Mouse (Mus musculus) hindbrain, embryonic 12.5 days (tissue): ENCODE results near the gene Apoa5. TPM values are rescaled to one million over a fixed set of nuclear protein-coding genes. Genes with fewer than 3 reads are reported as not detected.
A peak's percentile ranks its signal among the peaks of the same experiment; 100 is the strongest.

ENCODE experiments used
- ATAC-seq: fragments of 200-750 bp; cut with Nextera tagmentation; 2 replicates; pipeline ENCODE4 v1.8.0; 2017; ENCODE audit warnings: moderate TSS enrichment; ENCODE audit not compliant: low FRiP score
- H3K27ac ChIP-seq: fragments of 300-500 bp; sonication (generic); 2 replicates; pipeline ENCODE4 v1.5.1; 2016; ENCODE audit warnings: mild to moderate bottlenecking
- H3K27me3 ChIP-seq: fragments of 300-500 bp; sonication (generic); 2 replicates; pipeline ENCODE4 v1.6.1; 2016; ENCODE audit warnings: mild to moderate bottlenecking
- H3K36me3 ChIP-seq: fragments of 300-500 bp; sonication (generic); 2 replicates; pipeline ENCODE4 v1.6.1; 2016; ENCODE audit warnings: mild to moderate bottlenecking
- H3K4me1 ChIP-seq: fragments of 300-500 bp; sonication (generic); 2 replicates; pipeline ENCODE4 v1.6.1; 2016
- H3K4me2 ChIP-seq: fragments of 300-500 bp; sonication (generic); replicated peaks from 2 replicates; pipeline ENCODE4 v1.6.1; 2016; ENCODE audit warnings: mild to moderate bottlenecking
- H3K4me3 ChIP-seq: fragments of 300-500 bp; sonication (generic); 2 replicates; pipeline ENCODE4 v1.5.1; 2016; ENCODE audit warnings: mild to moderate bottlenecking
- H3K9ac ChIP-seq: fragments of 300-500 bp; sonication (generic); 2 replicates; pipeline ENCODE4 v1.6.1; 2016; ENCODE audit warnings: mild to moderate bottlenecking, moderate library complexity
- H3K9me3 ChIP-seq: fragments of 300-500 bp; sonication (generic); replicated peaks from 2 replicates; pipeline ENCODE4 v1.6.1; 2016; ENCODE audit warnings: mild to moderate bottlenecking
- WGBS: fragments of 180-500 bp; shearing (Covaris S2); methylation state at CpG from one replicate; pipeline ENCODE4 v1.1.7; 2016; 5-methylcytosine and 5-hydroxymethylcytosine counted together
- polyA plus RNA-seq: library from polyadenylated mRNA; unstranded; fragments of >200 nt; fragmentation: Nextera tagmentation; extraction: Ambion mirVana; gene quantifications from 2 replicates; pipeline ENCODE4 v1.2.1, GENCODE M21; 2016

Apoa5 gene
- 0.19 TPM in 1 of 2 replicates, not detected in the other for polyA plus RNA-seq

DNA sequence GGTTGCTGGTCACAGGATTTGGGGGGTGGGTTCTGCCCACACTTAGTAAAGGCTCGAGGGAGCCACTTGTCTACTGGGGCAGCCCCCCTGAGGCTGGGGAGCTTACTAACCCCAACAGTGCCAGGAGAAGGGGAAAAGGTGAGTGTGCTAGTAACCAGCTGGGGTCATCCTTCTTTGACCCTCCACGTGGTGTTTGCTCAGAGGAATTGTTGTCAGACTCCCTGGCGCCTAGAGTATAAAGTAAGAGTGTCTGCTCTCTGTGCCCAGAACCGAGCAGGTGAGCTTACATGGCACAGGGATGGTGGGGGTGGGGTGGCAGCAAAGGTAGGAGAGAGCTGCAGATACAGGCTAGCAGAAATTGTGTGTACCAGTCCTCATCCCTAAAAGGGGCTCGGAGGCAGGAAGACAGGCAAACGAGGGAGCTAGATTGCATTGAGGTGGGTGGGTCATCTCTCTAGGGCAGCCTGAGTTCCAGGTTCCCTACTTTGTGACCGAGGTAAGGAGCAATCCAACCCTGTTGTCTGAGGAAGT is at the start of gene Apoa5:
Gene Apoa5, plus strand, starts transcription at position 291 of the 531 bp plus-strand sequence.
- Histone ChIP-seq H3K4me3 (no peak within 1 kb of the TSS), H3K4me1 (peaks cover 4% of the 10 kb centered on the region), H3K27me3 (peaks cover 25% of the 10 kb centered on the region), H3K36me3 (no peaks in the 10 kb centered on the region), H3K9ac (no peak within 1 kb of the TSS), H3K9me3 (no peaks in the 10 kb centered on the region), H3K4me2 (no peak within 1 kb of the TSS), H3K27ac (no peak within 1 kb of the TSS)
- 60% methylated on average over 7 of the region's 7 CpGs for WGBS
- ATAC-seq: no peak

- H3K4me1 ChIP-seq: no peaks in the 10 kb centered on the region
- no peak overlapping the region for H3K4me3 ChIP-seq
- ATAC-seq: no peak
- 91% methylated on average over 6 of the region's 6 CpGs for WGBS
- H3K9ac ChIP-seq: no peak overlapping the region
- no peaks in the 10 kb centered on the region for H3K9me3 ChIP-seq
- H3K27ac ChIP-seq: no peak overlapping the region
- H3K4me2 ChIP-seq: no peak overlapping the region
- H3K27me3 ChIP-seq: no peaks in the 10 kb centered on the region
- H3K36me3 ChIP-seq: peaks cover 36% of the 10 kb centered on the region
These were observed 45.3 kb upstream of the Apoa5 start for GRCm38 (mm10) chr9:46223090-46223489.

DNA sequence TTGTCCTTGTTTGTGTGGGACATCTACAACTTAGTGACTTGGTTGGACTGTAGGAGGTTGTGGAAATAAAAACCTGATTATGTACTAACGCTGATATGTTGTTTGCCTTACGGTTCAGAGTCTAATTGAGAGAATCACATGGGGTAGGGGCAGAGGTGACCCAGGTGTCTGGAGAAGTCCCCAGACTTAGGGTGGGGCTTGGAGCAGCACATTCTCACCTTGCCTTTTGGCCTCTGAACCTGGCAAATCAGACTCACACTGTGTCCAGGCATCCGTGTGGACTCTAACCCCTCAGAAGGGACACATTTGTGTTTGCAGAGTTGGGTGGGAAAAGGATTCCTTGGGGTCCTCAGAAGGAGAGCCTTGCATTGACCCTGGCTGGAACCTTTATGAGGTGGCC is 44.3 kb upstream of the Apoa5 start:
- Histone ChIP-seq H3K9me3 (no peaks in the 10 kb centered on the region), H3K36me3 (peaks cover 36% of the 10 kb centered on the region), H3K4me1 (no peaks in the 10 kb centered on the region), H3K9ac (no peak overlapping the region), H3K4me3 (no peak overlapping the region), H3K27me3 (no peaks in the 10 kb centered on the region), H3K27ac (no peak overlapping the region), H3K4me2 (no peak overlapping the region)
- no peak for ATAC-seq
- WGBS: 89% methylated on average over 3 of the region's 3 CpGs

- no peaks in the 10 kb centered on the region for H3K27me3 ChIP-seq
- H3K4me1 ChIP-seq: peaks cover 2% of the 10 kb centered on the region; the same call in 1 of the 2 replicates
- H3K9me3 ChIP-seq: no peaks in the 10 kb centered on the region
- H3K4me2 ChIP-seq: no peak overlapping the region
- no peak for ATAC-seq
- WGBS: 71% methylated on average over 5 of the region's 5 CpGs
- H3K4me3 ChIP-seq: no peak overlapping the region
- H3K36me3 ChIP-seq: peaks cover 31% of the 10 kb centered on the region
- no peak overlapping the region for H3K27ac ChIP-seq
- H3K9ac ChIP-seq: no peak overlapping the region
These were observed 43.3 kb upstream of the Apoa5 start for GRCm38 (mm10) chr9:46224945-46225660.

DNA sequence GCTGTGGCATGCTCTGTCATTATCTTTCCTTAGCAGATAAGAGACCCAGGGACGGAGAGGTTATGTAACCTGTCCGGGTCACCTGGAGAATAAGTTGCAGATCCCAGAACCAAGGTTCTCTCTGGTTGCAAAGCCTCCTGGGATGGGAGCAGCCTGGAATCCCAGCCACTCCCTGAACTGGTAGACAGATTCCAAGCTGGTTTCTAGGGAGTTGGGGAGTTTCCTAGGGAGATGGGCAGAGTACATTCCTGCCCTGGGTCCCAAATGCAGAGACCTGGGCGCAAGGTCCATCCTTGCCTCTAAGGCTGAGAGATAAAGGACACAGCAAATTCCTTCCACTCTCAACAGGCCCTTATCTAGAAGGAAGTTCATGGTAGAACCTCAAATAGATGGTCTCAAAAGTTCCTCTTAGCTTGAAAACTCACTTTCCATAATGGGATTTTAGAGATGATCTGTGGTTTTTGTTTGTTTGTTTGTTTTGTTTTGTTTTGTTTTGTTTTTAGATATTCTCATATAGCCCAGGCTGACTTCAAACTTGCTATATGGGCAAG is 41.3 kb upstream of the Apoa5 start:
- Histone ChIP-seq H3K9me3 (no peaks in the 10 kb centered on the region), H3K27ac (no peak overlapping the region), H3K36me3 (peaks cover 12% of the 10 kb centered on the region), H3K9ac (no peak overlapping the region), H3K4me2 (no peak overlapping the region), H3K27me3 (no peaks in the 10 kb centered on the region), H3K4me1 (peaks cover 10% of the 10 kb centered on the region), H3K4me3 (no peak overlapping the region)
- ATAC-seq: no peak
- WGBS: 84% methylated on average over 3 of the region's 3 CpGs

DNA sequence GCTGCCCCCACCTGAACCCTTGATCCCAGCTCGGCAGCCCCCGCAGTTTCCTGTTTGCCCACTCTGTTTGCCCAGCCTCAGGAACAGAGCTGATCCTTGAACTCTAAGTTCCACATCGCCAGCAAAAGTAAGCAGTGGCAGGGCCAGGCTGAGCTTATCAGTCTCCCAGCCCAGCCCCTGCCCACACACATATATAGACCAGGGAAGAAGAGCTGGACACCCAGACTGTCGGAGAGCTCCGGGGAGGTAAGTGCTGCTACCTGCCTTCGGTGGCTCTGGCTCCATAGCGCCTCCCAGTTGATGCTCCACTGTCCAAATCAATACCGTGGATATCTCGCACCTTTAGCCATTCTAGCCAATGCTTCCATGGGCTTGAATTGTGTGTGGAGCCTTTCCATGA is 39.9 kb upstream of the Apoa5 start, which contains the start of gene Apoa1:
Gene Apoa1, plus strand, starts transcription at position 90 of the 400 bp plus-strand sequence.
- no peak within 1 kb of the TSS for H3K9ac ChIP-seq
- peaks cover 10% of the 10 kb centered on the region for H3K4me1 ChIP-seq
- H3K4me2 ChIP-seq: no peak within 1 kb of the TSS
- no peaks in the 10 kb centered on the region for H3K27me3 ChIP-seq
- WGBS: 67% methylated on average over 9 of the region's 9 CpGs
- 0 out of 2 replicates have a peak, but pooled peaks cover 2% of the 10 kb centered on the region for H3K36me3 ChIP-seq
- H3K27ac ChIP-seq: no peak within 1 kb of the TSS
- no peak for ATAC-seq
- no peaks in the 10 kb centered on the region for H3K9me3 ChIP-seq
- H3K4me3 ChIP-seq: no peak within 1 kb of the TSS

DNA sequence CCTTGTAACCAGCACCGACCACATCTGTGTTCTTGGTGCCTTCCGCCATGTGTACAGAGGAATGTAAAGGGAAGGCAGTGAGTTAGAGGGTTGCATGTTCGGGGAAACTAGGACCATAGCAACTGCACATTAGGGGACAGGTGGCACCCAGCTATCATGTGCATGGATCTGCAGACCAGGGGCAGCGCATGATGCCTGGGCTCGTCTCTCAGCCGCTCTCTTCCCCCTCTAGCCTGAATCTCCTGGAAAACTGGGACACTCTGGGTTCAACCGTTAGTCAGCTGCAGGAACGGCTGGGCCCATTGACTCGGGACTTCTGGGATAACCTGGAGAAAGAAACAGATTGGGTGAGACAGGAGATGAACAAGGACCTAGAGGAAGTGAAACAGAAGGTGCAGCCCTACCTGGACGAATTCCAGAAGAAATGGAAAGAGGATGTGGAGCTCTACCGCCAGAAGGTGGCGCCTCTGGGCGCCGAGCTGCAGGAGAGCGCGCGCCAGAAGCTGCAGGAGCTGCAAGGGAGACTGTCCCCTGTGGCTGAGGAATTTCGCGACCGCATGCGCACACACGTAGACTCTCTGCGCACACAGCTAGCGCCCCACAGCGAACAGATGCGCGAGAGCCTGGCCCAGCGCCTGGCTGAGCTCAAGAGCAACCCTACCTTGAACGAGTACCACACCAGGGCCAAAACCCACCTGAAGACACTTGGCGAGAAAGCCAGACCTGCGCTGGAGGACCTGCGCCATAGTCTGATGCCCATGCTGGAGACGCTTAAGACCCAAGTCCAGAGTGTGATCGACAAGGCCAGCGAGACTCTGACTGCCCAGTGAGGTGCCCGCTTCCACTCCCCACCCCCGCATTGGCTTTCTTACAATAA is 38.6 kb upstream of the Apoa5 start:
- Histone ChIP-seq H3K4me1 (peaks cover 10% of the 10 kb centered on the region), H3K36me3 (no peaks in the 10 kb centered on the region), H3K4me3 (peak overlapping the region; percentile 41), H3K9ac (peak overlapping the region; percentile 56), H3K4me2 (peak overlapping the region; percentile 74), H3K27me3 (no peaks in the 10 kb centered on the region), H3K9me3 (no peaks in the 10 kb centered on the region), H3K27ac (no peak overlapping the region)
- ATAC-seq: peak; percentile 95
- WGBS: 14% methylated on average over 37 of the region's 37 CpGs

DNA sequence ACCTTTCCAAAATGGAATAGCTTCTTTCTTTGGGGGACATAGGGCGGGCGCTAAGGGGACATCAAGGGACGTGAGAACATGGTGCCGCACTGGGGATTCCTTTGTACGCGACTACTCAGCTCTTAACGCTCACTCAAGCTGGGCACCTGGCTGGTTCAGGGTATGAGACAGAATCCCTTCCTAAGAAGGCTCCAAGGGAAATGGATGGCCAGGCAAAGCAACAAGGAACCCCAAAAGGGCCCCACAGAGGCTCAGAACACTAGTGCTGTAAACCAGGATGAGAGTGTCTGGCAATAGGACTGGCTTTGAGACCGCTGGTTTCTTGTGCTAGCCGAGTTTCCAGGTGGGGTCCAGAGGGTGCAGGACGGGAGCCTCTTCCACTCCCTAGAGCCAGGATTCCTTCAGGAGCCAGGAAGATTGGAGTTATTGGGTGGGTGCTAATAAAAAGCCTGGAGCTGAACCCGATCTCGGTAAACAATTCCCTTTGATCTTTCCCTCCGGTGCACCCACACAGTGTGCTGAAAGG is 37.9 kb upstream of the Apoa5 start:
- peak overlapping the region; percentile 74 for H3K4me2 ChIP-seq
- no peaks in the 10 kb centered on the region for H3K36me3 ChIP-seq
- no peaks in the 10 kb centered on the region for H3K27me3 ChIP-seq
- WGBS: 17% methylated on average over 13 of the region's 13 CpGs
- no peak overlapping the region for H3K27ac ChIP-seq
- 0 out of 2 replicates have a peak, but pooled peaks have one; percentile 39 for ATAC-seq
- H3K9me3 ChIP-seq: no peaks in the 10 kb centered on the region
- H3K4me1 ChIP-seq: peaks cover 10% of the 10 kb centered on the region
- H3K9ac ChIP-seq: peak overlapping the region; percentile 56
- peak overlapping the region; percentile 41 for H3K4me3 ChIP-seq

GRCm38 (mm10) chr9:46235196-46235595 is 33.2 kb upstream of the Apoa5 start:
- no peaks in the 10 kb centered on the region for H3K9me3 ChIP-seq
- no peak overlapping the region for H3K4me2 ChIP-seq
- ATAC-seq: no peak
- H3K4me1 ChIP-seq: peaks cover 7% of the 10 kb centered on the region
- no peaks in the 10 kb centered on the region for H3K27me3 ChIP-seq
- H3K36me3 ChIP-seq: no peaks in the 10 kb centered on the region
- H3K9ac ChIP-seq: no peak overlapping the region
- no peak overlapping the region for H3K4me3 ChIP-seq
- H3K27ac ChIP-seq: no peak overlapping the region
- WGBS: 91% methylated on average over 6 of the region's 6 CpGs

- Histone ChIP-seq H3K27ac (no peak within 1 kb of the TSS), H3K9me3 (no peaks in the 10 kb centered on the region), H3K36me3 (no peaks in the 10 kb centered on the region), H3K27me3 (no peaks in the 10 kb centered on the region), H3K4me2 (no peak within 1 kb of the TSS), H3K4me1 (peaks cover 5% of the 10 kb centered on the region), H3K4me3 (no peak within 1 kb of the TSS), H3K9ac (no peak within 1 kb of the TSS)
- no peak for ATAC-seq
These were observed 33.0 kb upstream of the Apoa5 start, which contains the start of gene Apoc3 for GRCm38 (mm10) chr9:46235596-46235648. Apoc3 (minus strand) TSS chr9:46235636.

DNA sequence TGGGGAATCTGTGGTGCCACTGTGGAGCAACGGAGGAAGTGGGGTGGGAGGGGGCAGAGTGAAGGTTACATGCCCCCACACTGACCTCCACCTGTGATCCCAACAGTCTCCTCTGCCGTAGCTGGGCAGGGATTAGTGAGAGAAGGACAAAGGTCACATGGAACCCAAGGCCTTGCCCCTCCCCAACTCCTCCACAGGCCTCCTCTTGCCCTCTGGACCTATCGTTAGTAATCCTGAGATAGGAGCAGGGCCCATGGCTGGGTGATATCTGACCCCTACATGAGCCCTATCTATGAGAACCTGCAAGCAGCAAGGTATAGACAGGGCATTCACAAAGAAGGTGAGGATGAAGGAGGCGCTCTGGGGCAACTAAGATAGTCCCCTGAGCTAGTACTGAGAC is 32.8 kb upstream of the Apoa5 start:
- 68% methylated on average over 4 of the region's 4 CpGs for WGBS
- Histone ChIP-seq H3K4me3 (no peak overlapping the region), H3K27ac (no peak overlapping the region), H3K36me3 (no peaks in the 10 kb centered on the region), H3K4me1 (peaks cover 2% of the 10 kb centered on the region; the same call in 1 of the 2 replicates), H3K4me2 (no peak overlapping the region), H3K9me3 (no peaks in the 10 kb centered on the region), H3K27me3 (no peaks in the 10 kb centered on the region), H3K9ac (no peak overlapping the region)
- ATAC-seq: no peak

GRCm38 (mm10) chr9:46238850-46239249 is 29.6 kb upstream of the Apoa5 start:
- Histone ChIP-seq H3K27me3 (no peaks in the 10 kb centered on the region), H3K4me2 (no peak overlapping the region), H3K4me3 (no peak overlapping the region), H3K9ac (no peak overlapping the region), H3K27ac (no peak overlapping the region), H3K36me3 (no peaks in the 10 kb centered on the region), H3K4me1 (no peaks in the 10 kb centered on the region; the same call in 1 of the 2 replicates), H3K9me3 (no peaks in the 10 kb centered on the region)
- no peak for ATAC-seq
- 84% methylated on average over 7 of the region's 7 CpGs for WGBS
